Mouse (Mus musculus) intestine, postnatal 0 days (tissue): ENCODE results near the gene Pld3. TPM values are rescaled to one million over a fixed set of nuclear protein-coding genes. Genes with fewer than 3 reads are reported as not detected.
"Not testable (repeated sequence)": the region's sequence is repeated elsewhere in the genome, so short reads cannot be mapped to it uniquely, and the experiment has no call there.

Source experiments
- ATAC-seq: fragments of 200-750 bp; cut with Nextera tagmentation; 2 replicates; pipeline ENCODE4 v1.8.0; 2017; ENCODE audit warnings: mild to moderate bottlenecking, moderate TSS enrichment, moderate library complexity
- H3K27ac ChIP-seq: fragments of 300-500 bp; sonication (generic); 2 replicates; pipeline ENCODE4 v1.5.1; 2014; ENCODE audit warnings: mild to moderate bottlenecking, low read depth, low read length, moderate library complexity
- H3K27me3 ChIP-seq: fragments of 300-500 bp; sonication (generic); replicated peaks from 2 replicates; pipeline ENCODE4 v1.6.1; 2014; ENCODE audit warnings: low read length, mixed read lengths; ENCODE audit not compliant: control insufficient read depth, insufficient read depth
- H3K36me3 ChIP-seq: fragments of 300-500 bp; sonication (generic); 2 replicates; pipeline ENCODE4 v1.6.1; 2014; ENCODE audit warnings: mild to moderate bottlenecking, moderate library complexity; ENCODE audit not compliant: control insufficient read depth, insufficient read depth
- H3K4me1 ChIP-seq: fragments of 300-500 bp; sonication (generic); replicated peaks from 2 replicates; pipeline ENCODE4 v1.6.1; 2014; ENCODE audit warnings: antibody characterized with exemption, low read length, mixed read lengths; ENCODE audit not compliant: control insufficient read depth, insufficient read depth
- H3K4me2 ChIP-seq: fragments of 300-500 bp; sonication (generic); replicated peaks from 2 replicates; pipeline ENCODE4 v1.6.1; 2014; ENCODE audit warnings: low read depth, mild to moderate bottlenecking, moderate library complexity
- H3K4me3 ChIP-seq: fragments of 300-500 bp; sonication (generic); 2 replicates; pipeline ENCODE4 v1.5.1; 2014; ENCODE audit warnings: low read depth, low read length
- H3K9ac ChIP-seq: fragments of 300-500 bp; sonication (generic); 2 replicates; pipeline ENCODE4 v1.6.1; 2014; ENCODE audit warnings: mild to moderate bottlenecking, low read depth, low read length
- H3K9me3 ChIP-seq: fragments of 300-500 bp; sonication (generic); 2 replicates; pipeline ENCODE4 v1.6.1; 2016; ENCODE audit warnings: mixed run types; ENCODE audit not compliant: control insufficient read depth
- CTCF ChIP-seq: sonication (generic); IDR thresholded peaks from 2 replicates; pipeline ENCODE4 v1.5.1; 2016; ENCODE audit warnings: low read depth, mild to moderate bottlenecking, control low read depth, antibody characterized with exemption, moderate library complexity
- WGBS: fragments of 180-500 bp; shearing (Covaris S2); extraction: QIAGEN DNeasy Blood & Tissue Kit; methylation state at CpG from one replicate; pipeline ENCODE4 v1.1.7; 2014; 5-methylcytosine and 5-hydroxymethylcytosine counted together
- polyA plus RNA-seq: library from polyadenylated mRNA; unstranded; fragments of >200 nt; fragmentation: Nextera tagmentation; extraction: Ambion mirVana; gene quantifications from 2 replicates; pipeline ENCODE4 v1.2.1, GENCODE M21; 2015

Gene Pld3
- polyA plus RNA-seq, 1 experiment from 2014 or later = 48.7 TPM

GRCm38 (mm10) chr7:27507711-27508647 lies 45.0 kb downstream of the Pld3 start:
- WGBS = under 1% methylated on average over 54 of the region's 54 CpGs
- ATAC-seq = peak; percentile 95

GRCm38 (mm10) chr7:27506765-27507370 lies 46.1 kb downstream of the Pld3 start:
- peak overlapping the region; percentile 67; the same call in 1 of the 2 replicates for H3K9ac ChIP-seq
- H3K9me3 ChIP-seq = no peaks in the 10 kb centered on the region
- peaks cover 4% of the 10 kb centered on the region; the same call in 1 of the 2 replicates for H3K4me1 ChIP-seq
- no peaks in the 10 kb centered on the region for H3K36me3 ChIP-seq
- H3K27me3 ChIP-seq = no peaks in the 10 kb centered on the region
- no peak overlapping the region for H3K27ac ChIP-seq
- peak overlapping the region; percentile 62 for H3K4me3 ChIP-seq
- peak overlapping the region; percentile 89 for H3K4me2 ChIP-seq
- no peak for TF ChIP-seq CTCF
- ATAC-seq = no peak
- 47% methylated on average over 9 of the region's 9 CpGs for WGBS

More at GRCm38 (mm10) chr7:27507711-27508647, 45.0 kb downstream of the Pld3 start:
- peak overlapping the region; percentile 98 for H3K27ac ChIP-seq
- peak; percentile 56 for TF ChIP-seq CTCF
- peak overlapping the region; percentile 67 for H3K9ac ChIP-seq
- no peaks in the 10 kb centered on the region for H3K9me3 ChIP-seq
- peaks cover 2% of the 10 kb centered on the region; the same call in 1 of the 2 replicates for H3K4me1 ChIP-seq
- H3K4me2 ChIP-seq = peak overlapping the region; percentile 89
- no peaks in the 10 kb centered on the region for H3K36me3 ChIP-seq
- peak overlapping the region; percentile 62 for H3K4me3 ChIP-seq
- no peaks in the 10 kb centered on the region for H3K27me3 ChIP-seq

- TF ChIP-seq CTCF = no peak
- 0 out of 2 replicates have a peak overlapping the region, but pooled peaks have one; percentile 2 for H3K27ac ChIP-seq
Measured at GRCm38 (mm10) chr7:27501620-27502019, 51.4 kb downstream of the Pld3 start.

GRCm38 (mm10) chr7:27499036-27499435 lies 54.0 kb downstream of the Pld3 start, which contains the start of gene Prx:
TSS of gene Prx (plus strand) at chr7:27499324.
- no peak within 1 kb of the TSS for H3K27ac ChIP-seq
- H3K9me3 ChIP-seq = no peaks in the 10 kb centered on the region
- H3K4me2 ChIP-seq = no peak within 1 kb of the TSS
- H3K4me3 ChIP-seq = no peak within 1 kb of the TSS
- peaks cover 8% of the 10 kb centered on the region; the same call in 1 of the 2 replicates for H3K4me1 ChIP-seq
- WGBS = 52% methylated on average over 3 of the region's 3 CpGs
- no peak for ATAC-seq
- TF ChIP-seq CTCF = no peak
- H3K36me3 ChIP-seq = no peaks in the 10 kb centered on the region
- no peaks in the 10 kb centered on the region for H3K27me3 ChIP-seq
- H3K9ac ChIP-seq = no peak within 1 kb of the TSS

More at GRCm38 (mm10) chr7:27501620-27502019, 51.4 kb downstream of the Pld3 start:
- no peak overlapping the region for H3K4me3 ChIP-seq
- H3K27me3 ChIP-seq = no peaks in the 10 kb centered on the region
- H3K4me1 ChIP-seq = peaks cover 8% of the 10 kb centered on the region; the same call in 1 of the 2 replicates
- no peaks in the 10 kb centered on the region for H3K9me3 ChIP-seq
- H3K36me3 ChIP-seq = no peaks in the 10 kb centered on the region
- 43% methylated on average over 4 of the region's 4 CpGs for WGBS
- no peak for ATAC-seq
- H3K9ac ChIP-seq = no peak overlapping the region
- no peak overlapping the region for H3K4me2 ChIP-seq

- not testable (repeated sequence) for H3K4me3 ChIP-seq, ATAC-seq, H3K36me3 ChIP-seq, H3K9me3 ChIP-seq, H3K27me3 ChIP-seq, H3K9ac ChIP-seq, H3K27ac ChIP-seq, H3K4me2 ChIP-seq, H3K4me1 ChIP-seq
- WGBS = 86% methylated on average over 9 of the region's 9 CpGs
Measured at GRCm38 (mm10) chr7:27494659-27495367, 58.2 kb downstream of the Pld3 start.
